In genomic region chr16:15352320-15352719, GRCm38 (mm10) we compare ENCODE assay signal across 17 mouse cellular contexts. TPM values are rescaled to one million over a fixed set of nuclear protein-coding genes. Genes with fewer than 3 reads are reported as not detected.
A peak's percentile ranks its signal among the peaks of the same experiment; 100 is the strongest.
DNase-seq lines count a peak whose midpoint lies in the region; ATAC-seq and TF ChIP-seq lines count a peak whose summit lies in the region.
"Had no signal": no experiment of that assay in that cellular context is flagged by ENCODE, and none has a peak within 500 bp of the region (broad histone marks: within the 10 kb centered on the region; RNA-seq: fewer than 3 reads in every experiment).

No protein-coding gene starts in this region.

- TF ChIP-seq CTCF in intestine, postnatal 0 days (IDR thresholded peaks at IDR 0.05; ENCODE audit: low read depth): peak; percentile 28; the same call in 1 of the 2 replicates
- TF ChIP-seq CTCF in Patski (IDR thresholded peaks at IDR 0.05): peak; percentile 29

- CTCF ChIA-PET in Patski (lab: Charles Lee): interaction anchor here (0.9 to 2.2 kb wide), 3 partner anchors 9 to 534 kb away, joined by 3 to 9 read pairs (median 3); no protein-coding TSS in a partner anchor

- no peaks in the 10 kb centered on the region for H3K4me1 ChIP-seq in intestine, postnatal 0 days (replicated peaks; ENCODE audit: control insufficient read depth, insufficient read depth, low read length)
- H3K4me1 ChIP-seq in intestine, embryonic 16.5 days (ENCODE audit: control insufficient read depth, insufficient read depth, low read length): no peaks in the 10 kb centered on the region
- peaks cover under 1% of the 10 kb centered on the region; the same call in 1 of the 2 replicates for H3K4me1 ChIP-seq in lung, embryonic 16.5 days (replicated peaks; ENCODE audit: control insufficient read depth, insufficient read depth, low read length)
- H3K4me1 ChIP-seq: forebrain, embryonic 12.5 days; neural tube, embryonic 13.5 days had no signal

- in situ Hi-C loops in Patski (cut with MboI; ENCODE audit: low pct_unique_long_range_greater_than_20kb): no loop called here

- no peaks in the 10 kb centered on the region for H3K9me3 ChIP-seq in intestine, postnatal 0 days (ENCODE audit: control insufficient read depth)
- no peaks in the 10 kb centered on the region for H3K9me3 ChIP-seq in intestine, embryonic 16.5 days (ENCODE audit: control insufficient read depth, low read length)
- no peaks in the 10 kb centered on the region for H3K9me3 ChIP-seq in lung, embryonic 16.5 days (ENCODE audit: control insufficient read depth, low read length)
- H3K9me3 ChIP-seq: forebrain, embryonic 12.5 days; limb, embryonic 13.5 days; lung, embryonic 15.5 days; neural tube, embryonic 13.5 days had no signal

- ATAC-seq in intestine, postnatal 0 days: no peak
- ATAC-seq in intestine, embryonic 16.5 days: no peak
- peak; percentile 8 for ATAC-seq in Patski
- peak; percentile 39; the same call in 1 of the 2 replicates for ATAC-seq in lung, embryonic 16.5 days (ENCODE audit: low read depth)
- no peak for ATAC-seq in megakaryocyte-erythroid progenitor cell, adult 5-6 weeks (replicated peaks; ENCODE audit: low FRiP score, low TSS enrichment, poor library complexity, severe bottlenecking)

- H3K4me3 ChIP-seq in intestine, postnatal 0 days (ENCODE audit: low read depth, low read length): no peak overlapping the region
- H3K4me3 ChIP-seq in intestine, embryonic 16.5 days (ENCODE audit: low read length): no peak overlapping the region
- H3K4me3 ChIP-seq in lung, embryonic 16.5 days (ENCODE audit: low read length): no peak overlapping the region
- H3K4me3 ChIP-seq: forebrain, embryonic 12.5 days; limb, embryonic 13.5 days; lung, embryonic 15.5 days; neural tube, embryonic 13.5 days had no signal

- H3K27me3 ChIP-seq in intestine, postnatal 0 days (replicated peaks; ENCODE audit: control insufficient read depth, insufficient read depth, low read length): no peaks in the 10 kb centered on the region
- H3K27me3 ChIP-seq in intestine, embryonic 16.5 days (replicated peaks; ENCODE audit: control insufficient read depth, insufficient read depth, low read length): no peaks in the 10 kb centered on the region
- no peaks in the 10 kb centered on the region for H3K27me3 ChIP-seq in Patski
- H3K27me3 ChIP-seq in lung, embryonic 16.5 days (ENCODE audit: control insufficient read depth, insufficient read depth, low read depth, low read length): no peaks in the 10 kb centered on the region
- H3K27me3 ChIP-seq: forebrain, embryonic 12.5 days; limb, embryonic 13.5 days; lung, embryonic 15.5 days; neural tube, embryonic 13.5 days had no signal

- WGBS in intestine, postnatal 0 days: 69% methylated on average over 2 of the region's 2 CpGs
- WGBS in intestine, embryonic 16.5 days: 57% methylated on average over 2 of the region's 2 CpGs
- WGBS in lung, embryonic 16.5 days: 50% methylated on average over 2 of the region's 2 CpGs

- H3K4me2 ChIP-seq in intestine, postnatal 0 days (replicated peaks; ENCODE audit: low read depth): no peak overlapping the region
- no peak overlapping the region for H3K4me2 ChIP-seq in intestine, embryonic 16.5 days (ENCODE audit: low read depth, low read length)
- H3K4me2 ChIP-seq in lung, embryonic 16.5 days (ENCODE audit: low read depth, low read length): no peak overlapping the region
- H3K4me2 ChIP-seq: forebrain, embryonic 12.5 days; limb, embryonic 13.5 days; lung, embryonic 15.5 days; neural tube, embryonic 13.5 days had no signal

- H3K36me3 ChIP-seq in intestine, postnatal 0 days (ENCODE audit: control insufficient read depth, insufficient read depth): no peaks in the 10 kb centered on the region
- no peaks in the 10 kb centered on the region for H3K36me3 ChIP-seq in intestine, embryonic 16.5 days (ENCODE audit: control insufficient read depth, insufficient read depth, low read length)
- H3K36me3 ChIP-seq in lung, embryonic 16.5 days (ENCODE audit: control insufficient read depth, insufficient read depth, low read length): no peaks in the 10 kb centered on the region
- H3K36me3 ChIP-seq: forebrain, embryonic 12.5 days; limb, embryonic 13.5 days; lung, embryonic 15.5 days; neural tube, embryonic 13.5 days had no signal

- H3K9ac ChIP-seq in intestine, postnatal 0 days (ENCODE audit: low read depth, low read length): no peak overlapping the region
- no peak overlapping the region for H3K9ac ChIP-seq in intestine, embryonic 16.5 days (ENCODE audit: low read depth, low read length)
- no peak overlapping the region for H3K9ac ChIP-seq in lung, embryonic 16.5 days (ENCODE audit: low read length)
- H3K9ac ChIP-seq: forebrain, embryonic 12.5 days; limb, embryonic 13.5 days; lung, embryonic 15.5 days; neural tube, embryonic 13.5 days had no signal

- DNase-seq in 416B (ENCODE audit: low read depth) (peak; percentile 23), Patski (ENCODE audit: low read depth, low spot score) (no peak)
- DNase-seq in thymus, postnatal 4 days: no peak
- DNase-seq in spleen, adult 12 weeks (ENCODE audit: low spot score): no peak
- DNase-seq: gastrocnemius, postnatal 25 days; midbrain, embryonic 14.5 days; right cerebral cortex, postnatal 4 days had no signal

- no peak overlapping the region for H3K27ac ChIP-seq in intestine, postnatal 0 days (ENCODE audit: low read depth, low read length)
- H3K27ac ChIP-seq in intestine, embryonic 16.5 days (ENCODE audit: low read length): no peak overlapping the region
- no peak overlapping the region for H3K27ac ChIP-seq in lung, embryonic 16.5 days (ENCODE audit: low read length)
- H3K27ac ChIP-seq: forebrain, embryonic 12.5 days; limb, embryonic 13.5 days; lung, embryonic 15.5 days; neural tube, embryonic 13.5 days had no signal

- POLR2A ChIA-PET in Patski (lab: Charles Lee): no interaction called here

RNA-seq across cellular contexts. Expression of gene Gm21897, which starts 35.1 kb away (rescaled TPM):
- not detected in 2 replicates for polyA plus RNA-seq in intestine, postnatal 0 days (2015; fragmentation: Nextera tagmentation; extraction: Ambion mirVana)
- not detected in 2 replicates for polyA plus RNA-seq in intestine, embryonic 16.5 days (2015; fragmentation: Nextera tagmentation; extraction: Ambion mirVana)
- not detected for polyA plus RNA-seq in Patski (2021)
- not detected in 2 replicates for polyA plus RNA-seq in lung, embryonic 16.5 days (2015; fragmentation: Nextera tagmentation; extraction: Ambion mirVana)
- not detected in 2 replicates for total RNA-seq in megakaryocyte-erythroid progenitor cell, adult 5-6 weeks (2014; fragmentation: Nextera tagmentation)
- not detected in 2 replicates for total RNA-seq in megakaryocyte-erythroid progenitor cell, adult 5-6 weeks (2017)
- total RNA-seq: gastrocnemius, postnatal 25 days had no signal
- polyA plus RNA-seq: forebrain, embryonic 12.5 days; heart, embryonic 16.5 days; limb, embryonic 13.5 days; lung, embryonic 15.5 days; midbrain, embryonic 14.5 days; neural tube, embryonic 13.5 days; stomach, embryonic 16.5 days had no signal

Comparison
In these comparisons a context has a peak if more than half of its experiments do, and no peak if none do; other contexts are left out.
1. ATAC-seq: peak in Patski (single experiment) and lung, embryonic 16.5 days (single experiment); none in intestine, postnatal 0 days (single experiment), intestine, embryonic 16.5 days (single experiment) and megakaryocyte-erythroid progenitor cell, adult 5-6 weeks (single experiment).